Mouse (Mus musculus): Measurements from ENCODE around the gene Copa. TPM values are rescaled to one million over a fixed set of nuclear protein-coding genes. Genes with fewer than 3 reads are reported as not detected.
A peak's percentile ranks its signal among the peaks of the same experiment; 100 is the strongest.

Copa gene
- polyA plus RNA-seq, 1 experiment, result 33.1 TPM

DNA sequence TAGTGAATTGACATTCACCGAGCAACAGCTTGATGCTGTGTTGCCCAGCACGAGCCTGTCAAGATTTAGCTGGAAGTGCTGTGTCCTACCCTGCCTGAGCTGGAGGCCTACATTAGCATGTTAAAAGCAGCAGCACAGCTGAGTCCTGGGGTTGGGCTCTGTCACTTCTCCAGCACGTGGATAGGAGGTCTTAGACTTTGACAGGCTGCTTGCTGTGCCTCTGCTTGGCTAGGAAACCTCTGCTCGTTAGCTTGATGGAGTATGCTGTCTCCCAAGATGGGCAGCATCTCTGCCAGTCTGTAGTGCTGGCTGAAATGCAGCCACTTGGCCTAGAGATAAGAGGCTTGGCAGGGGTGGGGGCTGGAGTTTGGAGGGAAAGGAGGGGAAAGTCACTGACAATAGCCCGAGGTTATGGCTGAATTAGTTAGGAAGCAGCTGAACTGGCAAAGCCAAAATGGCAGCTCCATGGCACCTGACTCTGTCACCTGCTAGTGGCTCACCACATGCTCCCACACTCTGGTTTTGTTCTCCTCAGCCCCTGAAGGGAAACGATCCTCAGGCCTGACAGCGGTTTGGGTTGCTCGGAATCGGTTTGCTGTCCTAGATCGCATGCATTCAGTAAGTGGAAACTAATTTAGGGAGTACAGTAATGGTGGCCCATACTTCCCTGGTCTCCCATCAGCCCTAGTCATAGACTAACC, 25.6 kb downstream of the Copa start:
- H3K36me3 ChIP-seq (ENCODE audit: control insufficient read depth, insufficient read depth, low read length), result peaks cover 3% of the 10 kb centered on the region
- TF ChIP-seq POLR2A (IDR thresholded peaks at IDR 0.05; ENCODE audit: control insufficient read depth, low read depth, low read length) (no peak), CTCF (IDR thresholded peaks at IDR 0.05; ENCODE audit: control insufficient read depth, insufficient read depth, insufficient replicate concordance, low read depth, low read length) (no peak)
- no peak overlapping the region for H3K4me3 ChIP-seq (ENCODE audit: control insufficient read depth, low read depth, low read length)
- no peaks in the 10 kb centered on the region; the same call in 1 of the 2 replicates for H3K4me1 ChIP-seq (ENCODE audit: control insufficient read depth, insufficient read depth, low read length)
- H3K27ac ChIP-seq (ENCODE audit: control insufficient read depth, insufficient read depth, low read depth, low read length), result no peak overlapping the region
- H3K27me3 ChIP-seq (ENCODE audit: control insufficient read depth, insufficient read depth, low read length), result no peaks in the 10 kb centered on the region

DNA sequence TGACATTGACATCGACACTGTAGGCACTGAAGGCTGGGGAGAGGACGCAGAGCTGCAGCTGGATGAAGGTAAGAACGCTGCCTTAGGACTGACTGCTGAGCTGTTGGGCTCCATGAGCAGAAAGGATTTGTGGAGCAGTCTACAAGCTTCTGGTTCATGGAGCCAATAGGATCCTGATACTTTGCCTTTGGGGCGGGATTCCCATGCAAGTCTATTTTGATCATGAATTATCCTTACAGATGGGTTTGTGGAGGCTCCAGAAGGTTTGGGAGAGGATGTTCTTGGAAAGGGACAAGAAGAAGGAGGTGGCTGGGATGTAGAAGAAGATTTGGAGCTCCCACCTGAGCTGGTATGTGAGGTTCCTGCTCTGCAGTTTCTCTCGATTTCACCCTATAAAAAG, 34.6 kb downstream of the Copa start:
- TF ChIP-seq POLR2A (IDR thresholded peaks at IDR 0.05; ENCODE audit: control insufficient read depth, low read depth, low read length), result no peak
- no peak for TF ChIP-seq CTCF (IDR thresholded peaks at IDR 0.05; ENCODE audit: control insufficient read depth, insufficient read depth, insufficient replicate concordance, low read depth, low read length)
- peaks cover 11% of the 10 kb centered on the region for H3K36me3 ChIP-seq (ENCODE audit: control insufficient read depth, insufficient read depth, low read length)
- H3K4me3 ChIP-seq (ENCODE audit: control insufficient read depth, low read depth, low read length), result no peak overlapping the region

DNA sequence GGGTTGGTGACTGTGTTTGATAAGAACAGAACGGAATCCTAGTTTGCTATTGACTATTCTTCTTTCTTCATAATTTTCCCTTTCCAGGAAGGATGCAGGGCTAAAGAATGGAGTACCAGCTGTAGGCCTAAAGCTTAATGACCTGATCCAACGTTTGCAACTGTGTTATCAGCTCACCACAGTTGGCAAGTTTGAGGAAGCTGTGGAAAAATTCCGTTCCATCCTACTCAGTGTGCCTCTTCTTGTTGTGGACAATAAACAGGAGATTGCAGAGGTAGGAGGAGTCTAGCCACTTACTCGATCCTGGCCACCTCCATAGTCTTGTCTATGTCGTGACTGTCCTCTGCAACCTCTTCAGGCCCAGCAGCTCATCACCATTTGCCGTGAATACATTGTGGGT, 36.8 kb downstream of the Copa start:
- peaks cover 8% of the 10 kb centered on the region for H3K36me3 ChIP-seq (ENCODE audit: control insufficient read depth, insufficient read depth, low read length)
- H3K4me1 ChIP-seq (ENCODE audit: control insufficient read depth, insufficient read depth, low read length), result no peaks in the 10 kb centered on the region
- H3K4me3 ChIP-seq (ENCODE audit: control insufficient read depth, low read depth, low read length), result no peak overlapping the region
- H3K27me3 ChIP-seq (ENCODE audit: control insufficient read depth, insufficient read depth, low read length), result no peaks in the 10 kb centered on the region
- no peak for TF ChIP-seq CTCF (IDR thresholded peaks at IDR 0.05; ENCODE audit: control insufficient read depth, insufficient read depth, insufficient replicate concordance, low read depth, low read length)
- no peak for TF ChIP-seq POLR2A (IDR thresholded peaks at IDR 0.05; ENCODE audit: control insufficient read depth, low read depth, low read length)
- no peak overlapping the region for H3K27ac ChIP-seq (ENCODE audit: control insufficient read depth, insufficient read depth, low read depth, low read length)

More for the DNA sequence above, 34.6 kb downstream of the Copa start:
- Histone ChIP-seq H3K27me3 (ENCODE audit: control insufficient read depth, insufficient read depth, low read length) (no peaks in the 10 kb centered on the region), H3K27ac (ENCODE audit: control insufficient read depth, insufficient read depth, low read depth, low read length) (no peak overlapping the region), H3K4me1 (ENCODE audit: control insufficient read depth, insufficient read depth, low read length) (no peaks in the 10 kb centered on the region)

DNA sequence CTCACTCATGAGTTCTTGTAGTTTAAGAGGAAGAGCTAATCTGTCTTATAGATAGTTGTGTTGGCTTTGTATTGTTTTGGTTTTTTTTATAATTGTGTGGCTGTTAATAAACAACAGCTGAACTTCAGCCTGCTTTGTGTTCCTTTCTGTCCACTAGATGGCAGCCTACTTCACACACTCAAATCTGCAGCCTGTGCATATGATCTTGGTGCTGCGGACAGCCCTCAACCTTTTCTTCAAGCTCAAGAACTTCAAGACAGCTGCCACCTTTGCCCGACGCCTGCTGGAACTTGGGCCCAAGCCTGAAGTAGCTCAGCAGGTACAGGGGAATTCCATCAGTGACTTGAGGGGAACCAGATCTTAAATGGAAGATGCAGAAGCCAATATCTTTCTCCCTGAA, 37.4 kb downstream of the Copa start:
- no peak overlapping the region for H3K4me3 ChIP-seq (ENCODE audit: control insufficient read depth, low read depth, low read length)
- H3K4me1 ChIP-seq (ENCODE audit: control insufficient read depth, insufficient read depth, low read length), result no peaks in the 10 kb centered on the region
- H3K27me3 ChIP-seq (ENCODE audit: control insufficient read depth, insufficient read depth, low read length), result no peaks in the 10 kb centered on the region
- no peak overlapping the region for H3K27ac ChIP-seq (ENCODE audit: control insufficient read depth, insufficient read depth, low read depth, low read length)
- peaks cover 8% of the 10 kb centered on the region for H3K36me3 ChIP-seq (ENCODE audit: control insufficient read depth, insufficient read depth, low read length)
- TF ChIP-seq POLR2A (IDR thresholded peaks at IDR 0.05; ENCODE audit: control insufficient read depth, low read depth, low read length), result no peak
- TF ChIP-seq CTCF (IDR thresholded peaks at IDR 0.05; ENCODE audit: control insufficient read depth, insufficient read depth, insufficient replicate concordance, low read depth, low read length), result no peak

DNA sequence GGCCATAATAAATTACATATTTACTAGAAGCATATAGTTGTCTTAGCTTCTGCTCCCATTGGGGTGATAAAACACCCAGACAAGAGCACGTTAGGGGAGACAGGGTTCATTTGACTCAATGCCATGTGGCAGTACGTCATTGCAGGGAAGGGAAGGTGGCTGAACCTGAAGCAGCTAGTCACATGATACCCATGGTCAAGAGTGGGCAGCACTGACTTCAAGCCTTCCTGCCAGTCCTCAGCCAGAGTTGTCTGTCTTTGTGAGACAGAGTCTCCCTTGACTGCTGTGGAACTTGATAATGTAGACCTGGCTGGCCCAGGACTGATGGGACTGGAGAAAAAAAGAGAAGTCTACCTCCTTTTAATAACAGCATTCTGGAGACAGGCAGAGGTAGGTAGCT, 40.3 kb downstream of the Copa start:
- Histone ChIP-seq H3K36me3 (ENCODE audit: control insufficient read depth, insufficient read depth, low read length) (peaks cover 4% of the 10 kb centered on the region; the same call in 1 of the 2 replicates), H3K4me1 (ENCODE audit: control insufficient read depth, insufficient read depth, low read length) (peaks cover 3% of the 10 kb centered on the region), H3K27me3 (ENCODE audit: control insufficient read depth, insufficient read depth, low read length) (no peaks in the 10 kb centered on the region), H3K27ac (ENCODE audit: control insufficient read depth, insufficient read depth, low read depth, low read length) (no peak overlapping the region), H3K4me3 (ENCODE audit: control insufficient read depth, low read depth, low read length) (no peak overlapping the region)
- TF ChIP-seq POLR2A (IDR thresholded peaks at IDR 0.05; ENCODE audit: control insufficient read depth, low read depth, low read length), result no peak
- TF ChIP-seq CTCF (IDR thresholded peaks at IDR 0.05; ENCODE audit: control insufficient read depth, insufficient read depth, insufficient replicate concordance, low read depth, low read length), result no peak

DNA sequence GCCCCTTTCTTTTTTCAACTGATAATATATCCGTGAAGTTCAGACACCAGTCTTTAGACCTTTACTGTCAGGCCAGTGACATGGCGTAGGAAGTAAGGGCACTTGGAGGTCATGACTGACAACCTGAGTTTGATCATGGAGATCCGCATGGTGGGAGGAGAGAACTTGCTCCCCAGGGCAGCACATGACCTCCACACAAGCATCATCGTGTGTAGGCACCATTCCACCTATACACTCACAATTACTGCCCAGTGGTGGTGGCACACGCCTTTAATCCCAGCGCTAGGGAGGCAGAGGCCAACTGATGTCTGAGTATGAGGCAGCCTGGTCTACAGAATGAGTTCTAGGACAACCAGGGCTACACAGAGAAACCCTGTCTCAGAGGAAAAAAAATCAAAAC, 42.2 kb downstream of the Copa start:
- Histone ChIP-seq H3K4me1 (ENCODE audit: control insufficient read depth, insufficient read depth, low read length) (peaks cover 3% of the 10 kb centered on the region), H3K36me3 (ENCODE audit: control insufficient read depth, insufficient read depth, low read length) (peaks cover 8% of the 10 kb centered on the region), H3K27me3 (ENCODE audit: control insufficient read depth, insufficient read depth, low read length) (no peaks in the 10 kb centered on the region), H3K4me3 (ENCODE audit: control insufficient read depth, low read depth, low read length) (no peak overlapping the region), H3K27ac (ENCODE audit: control insufficient read depth, insufficient read depth, low read depth, low read length) (no peak overlapping the region)
- TF ChIP-seq POLR2A (IDR thresholded peaks at IDR 0.05; ENCODE audit: control insufficient read depth, low read depth, low read length) (no peak), CTCF (IDR thresholded peaks at IDR 0.05; ENCODE audit: control insufficient read depth, insufficient read depth, insufficient replicate concordance, low read depth, low read length) (no peak)

DNA sequence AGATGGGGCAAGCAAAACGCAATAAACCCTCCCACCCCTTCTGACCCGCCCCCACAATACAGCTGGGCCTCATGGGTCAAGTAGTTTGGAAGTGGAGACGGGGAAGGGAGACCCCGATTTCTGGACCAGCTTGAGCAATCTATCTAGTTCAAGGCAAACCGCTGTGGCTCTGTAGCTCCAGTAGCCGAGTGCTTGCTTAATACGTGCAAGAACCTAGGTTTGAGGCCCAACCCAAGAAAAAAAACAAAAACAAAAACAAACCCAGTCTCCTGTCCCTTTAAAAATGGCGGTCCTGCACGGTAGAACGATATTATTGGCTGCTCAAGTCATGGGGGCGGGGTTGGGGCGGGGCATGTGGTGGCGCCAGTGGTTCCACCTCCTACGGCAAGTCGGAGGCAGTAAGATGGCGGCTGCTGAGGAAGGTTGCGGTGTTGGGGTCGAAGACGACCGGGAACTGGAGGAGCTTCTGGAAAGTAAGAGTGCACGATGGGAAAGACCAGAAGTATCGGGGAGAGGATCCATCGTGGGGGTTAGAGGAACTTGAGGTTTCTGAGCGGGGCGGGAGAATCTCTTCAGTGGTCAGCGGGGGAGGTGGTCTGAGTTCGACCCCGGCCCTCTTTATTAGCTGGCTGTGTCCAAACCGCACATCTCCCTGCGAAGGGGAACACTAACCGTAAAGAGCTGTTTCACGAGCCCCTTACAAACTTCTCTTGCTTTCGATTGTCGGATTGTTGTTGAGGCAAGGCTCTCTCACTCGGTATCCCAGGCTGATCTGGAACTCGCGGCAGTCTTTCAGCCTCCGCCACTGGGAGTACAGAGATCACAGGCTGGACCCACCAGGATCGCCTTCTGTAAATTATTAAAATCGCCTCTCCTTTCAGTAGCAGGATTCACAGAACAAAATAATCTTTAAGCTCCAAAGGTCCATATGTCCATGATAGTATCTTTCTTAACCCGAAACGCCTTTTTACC, 44.3 kb downstream of the Copa start, which contains the start of gene Pex19:
TSS of gene Pex19 (plus strand) at position 380 of the 972 bp plus-strand sequence.
- Histone ChIP-seq H3K27ac (ENCODE audit: control insufficient read depth, insufficient read depth, low read depth, low read length) (peak within 1 kb of the TSS; percentile 90), H3K4me3 (ENCODE audit: control insufficient read depth, low read depth, low read length) (peak within 1 kb of the TSS; percentile 100), H3K36me3 (ENCODE audit: control insufficient read depth, insufficient read depth, low read length) (peaks cover 5% of the 10 kb centered on the region), H3K4me1 (ENCODE audit: control insufficient read depth, insufficient read depth, low read length) (peaks cover 3% of the 10 kb centered on the region), H3K27me3 (ENCODE audit: control insufficient read depth, insufficient read depth, low read length) (no peaks in the 10 kb centered on the region)
- TF ChIP-seq CTCF (IDR thresholded peaks at IDR 0.05; ENCODE audit: control insufficient read depth, insufficient read depth, insufficient replicate concordance, low read depth, low read length) (no peak), POLR2A (IDR thresholded peaks at IDR 0.05; ENCODE audit: control insufficient read depth, low read depth, low read length) (peak; percentile 68)

All from testis, adult 2 months (tissue).